Mouse (Mus musculus) liver (tissue): Measurements from ENCODE around the gene Eea1.
"Not testable (repeated sequence)": the region's sequence is repeated elsewhere in the genome, so short reads cannot be mapped to it uniquely, and the experiment has no call there.

Experiments
- DNase-seq: peaks from one replicate; pipeline ENCODE4 v3.0.0-alpha.2; 2020; ENCODE audit warnings: mixed read lengths

The Eea1 gene

GRCm38 (mm10) chr10:96075403-96075802 lies 135.0 kb downstream of the Eea1 start:
- DNase-seq: no peak

DNA sequence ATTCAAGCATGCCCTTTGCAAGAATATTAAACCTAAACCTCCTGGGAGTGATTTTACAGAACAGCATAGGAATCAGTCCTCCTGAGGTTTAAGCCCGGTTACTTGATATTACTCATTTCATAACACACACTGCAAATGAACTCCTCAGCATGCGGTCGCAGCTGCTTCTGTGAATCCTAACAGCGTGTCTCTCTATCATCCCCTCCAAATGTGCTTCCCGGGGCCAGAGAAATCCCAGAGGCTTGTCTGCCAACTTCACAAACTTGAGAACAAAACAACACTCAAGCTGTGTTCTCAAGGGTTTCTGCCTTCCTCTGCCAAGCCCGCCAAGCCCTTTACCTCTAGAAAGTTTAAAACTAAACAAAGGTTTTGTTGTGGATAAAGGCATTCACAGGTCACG lies 135.4 kb downstream of the Eea1 start:
- no peak for DNase-seq

- DNase-seq: no peak
Measured at GRCm38 (mm10) chr10:96076461-96076860, 136.0 kb downstream of the Eea1 start.

DNA sequence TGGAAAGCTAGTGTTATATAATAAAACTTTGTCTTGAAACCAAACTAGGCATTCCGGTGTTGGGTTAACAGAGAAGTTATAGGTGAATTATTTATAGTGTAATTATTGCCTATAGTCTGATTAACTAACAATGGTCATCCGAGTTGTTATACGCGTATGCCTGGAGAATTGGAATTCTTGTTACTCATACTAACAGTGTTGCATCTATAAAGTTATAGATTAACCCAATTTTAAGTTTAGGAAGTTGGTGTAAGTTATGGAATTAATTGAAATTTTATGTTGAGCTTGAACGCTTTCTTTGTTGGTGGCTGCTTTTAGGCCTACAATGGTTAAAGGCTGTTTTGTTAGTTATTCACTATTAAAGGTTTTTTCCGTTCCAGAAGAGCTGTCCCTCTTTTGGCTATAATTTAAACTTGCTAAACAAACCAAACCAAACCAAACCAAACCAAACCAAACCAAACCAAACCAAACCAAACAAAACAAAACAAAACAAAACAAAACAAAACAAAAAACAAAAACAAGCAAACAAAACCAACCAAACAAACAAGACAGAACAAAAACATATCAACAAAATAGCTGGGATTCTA lies 137.1 kb downstream of the Eea1 start:
- not testable (repeated sequence) for DNase-seq

- DNase-seq: no peak
Measured at GRCm38 (mm10) chr10:96079823-96080222, 139.4 kb downstream of the Eea1 start.

DNA sequence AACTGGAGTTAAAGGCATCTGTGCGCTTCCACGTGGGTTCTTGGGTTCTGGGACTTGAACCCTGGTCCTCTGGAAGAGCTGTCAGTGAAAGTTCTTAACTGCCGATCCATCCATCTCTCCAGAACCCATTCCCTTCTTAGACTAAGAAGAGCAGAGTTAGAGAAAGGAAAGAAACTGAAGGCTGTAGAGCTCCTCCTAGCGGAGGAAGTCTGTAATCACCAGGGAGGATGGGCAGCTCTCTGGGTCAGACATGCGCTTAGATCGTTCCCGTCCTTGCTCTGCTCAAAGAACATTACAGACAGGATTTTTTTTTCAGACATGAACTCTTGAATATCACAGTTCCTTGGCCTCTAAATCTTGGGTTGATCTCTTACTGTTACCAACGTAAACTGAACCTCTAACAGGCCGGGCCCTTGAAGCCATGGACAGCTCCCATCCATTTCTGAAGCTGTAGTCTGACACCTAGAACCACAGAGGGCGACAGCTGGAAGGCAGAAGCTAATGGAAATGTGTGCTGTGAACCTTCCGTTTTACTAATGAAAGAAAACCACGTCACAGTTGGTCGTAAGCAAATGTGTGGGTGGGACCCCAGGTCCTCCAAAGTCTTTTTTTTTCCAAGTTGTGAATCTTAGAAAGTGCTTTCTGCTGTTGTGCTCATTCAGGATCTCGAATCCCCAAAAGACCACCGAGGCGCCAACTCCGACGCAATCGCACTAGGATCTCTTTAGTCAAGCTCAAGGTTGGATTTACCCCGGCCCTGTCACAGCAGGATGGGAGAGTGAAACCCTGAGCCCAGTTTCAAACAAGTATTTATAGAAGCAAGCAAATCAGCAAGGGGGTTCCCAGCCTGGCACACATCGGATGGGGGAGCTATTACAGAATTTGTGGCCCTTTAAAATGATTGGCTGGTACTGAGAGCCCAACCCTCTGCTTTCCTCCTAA lies 140.3 kb downstream of the Eea1 start:
- peak; percentile 34 for DNase-seq

DNA sequence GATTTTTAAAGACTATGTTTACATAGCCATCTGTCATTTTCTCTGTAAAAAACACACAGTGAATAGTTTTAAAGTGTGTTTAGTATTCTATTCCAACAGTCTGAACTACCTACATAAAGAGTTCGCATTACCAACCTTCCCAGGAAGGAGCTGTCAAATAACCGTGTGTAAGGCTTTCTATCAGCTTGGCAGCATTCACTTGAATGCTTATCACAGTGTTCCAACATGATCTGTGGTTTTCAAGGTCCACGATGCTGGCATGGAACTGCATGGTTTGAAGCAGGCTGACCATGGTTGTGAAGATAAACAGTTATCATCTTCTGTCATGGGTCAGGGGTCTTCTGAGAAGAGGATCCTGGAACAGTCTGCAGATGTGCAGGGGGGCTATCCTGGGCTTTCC lies 141.8 kb downstream of the Eea1 start:
- peak; percentile 23 for DNase-seq

GRCm38 (mm10) chr10:96089744-96090143 lies 149.3 kb downstream of the Eea1 start:
- no peak for DNase-seq

- DNase-seq: no peak
Measured at GRCm38 (mm10) chr10:96090388-96090787, 149.9 kb downstream of the Eea1 start.

GRCm38 (mm10) chr10:96093890-96094531 lies 153.6 kb downstream of the Eea1 start:
- no peak for DNase-seq

- no peak for DNase-seq
Measured at GRCm38 (mm10) chr10:96094559-96094958, 154.1 kb downstream of the Eea1 start.
